In the genomic region with DNA sequence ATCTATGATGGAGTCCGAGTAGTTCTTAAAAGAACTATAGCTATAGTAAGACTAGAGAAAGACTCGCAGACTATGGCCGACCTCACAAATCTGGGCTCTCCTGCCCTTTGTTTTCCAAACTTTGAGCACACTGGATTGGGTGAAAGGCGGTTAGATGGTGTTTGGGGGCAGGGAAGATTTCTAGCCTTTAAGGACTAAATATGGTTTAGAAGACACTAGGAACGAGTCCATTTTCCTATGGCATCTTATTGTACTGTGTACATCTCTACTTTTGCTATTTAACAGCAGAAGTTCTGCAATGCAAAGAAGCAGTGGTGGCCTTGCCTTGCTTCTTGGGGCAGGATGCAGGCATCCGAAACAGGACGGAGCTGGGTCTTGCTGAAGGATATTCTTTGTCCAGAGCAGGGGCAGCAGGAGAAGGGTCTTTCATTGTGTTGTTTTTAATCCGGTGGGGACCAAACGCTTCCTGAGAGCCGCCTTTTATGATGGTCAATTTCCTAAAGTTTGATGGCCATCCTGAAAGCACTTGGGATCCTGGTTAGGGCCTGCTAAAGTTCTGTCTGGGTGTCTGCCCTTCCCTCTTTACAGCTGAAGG, we compare ENCODE assay signal across 8 mouse cellular contexts. TPM values are rescaled to one million over a fixed set of nuclear protein-coding genes. Genes with fewer than 3 reads are reported as not detected.
DNase-seq lines count a peak whose midpoint lies in the region; ATAC-seq and TF ChIP-seq lines count a peak whose summit lies in the region.
"Had no signal": no experiment of that assay in that cellular context is flagged by ENCODE, and none has a peak within 500 bp of the region (broad histone marks: within the 10 kb centered on the region; RNA-seq: fewer than 3 reads in every experiment).

No protein-coding gene starts in this region.

- no peak for ATAC-seq in lung, embryonic 14.5 days (ENCODE audit: insufficient read depth)
- no peak for ATAC-seq in forebrain, embryonic 13.5 days
- ATAC-seq in limb, embryonic 14.5 days (ENCODE audit: low FRiP score, low read depth), result no peak
- no peak for ATAC-seq in stomach, embryonic 15.5 days (ENCODE audit: insufficient read depth, low FRiP score, low read depth)

- H3K4me1 ChIP-seq in lung, embryonic 14.5 days (ENCODE audit: insufficient read depth), result peaks cover 17% of the 10 kb centered on the region; the same call in 1 of the 2 replicates
- peaks cover 50% of the 10 kb centered on the region for H3K4me1 ChIP-seq in forebrain, embryonic 13.5 days
- peaks cover 41% of the 10 kb centered on the region for H3K4me1 ChIP-seq in limb, embryonic 14.5 days (ENCODE audit: control insufficient read depth, insufficient read depth, low read length)
- H3K4me1 ChIP-seq in stomach, embryonic 15.5 days, result peaks cover 45% of the 10 kb centered on the region

- no peak for TF ChIP-seq POLR2A in limb, embryonic 14.5 days (IDR thresholded peaks at IDR 0.05; ENCODE audit: borderline replicate concordance, extremely low read depth, insufficient read depth, insufficient read length)

- H3K27ac ChIP-seq in lung, embryonic 14.5 days (ENCODE audit: low read depth), result peak overlapping the region; percentile 33; the same call in 1 of the 2 replicates
- no peak overlapping the region for H3K27ac ChIP-seq in forebrain, embryonic 13.5 days
- H3K27ac ChIP-seq in limb, embryonic 14.5 days (replicated peaks; ENCODE audit: low read depth, low read length), result peak overlapping the region; percentile 73
- H3K27ac ChIP-seq in stomach, embryonic 15.5 days, result no peak overlapping the region

- 9% methylated on average over 10 of the region's 10 CpGs for WGBS in lung, embryonic 14.5 days
- WGBS in forebrain, embryonic 13.5 days, result 2% methylated on average over 10 of the region's 10 CpGs
- WGBS in limb, embryonic 14.5 days, result 5% methylated on average over 10 of the region's 10 CpGs
- WGBS in stomach, embryonic 15.5 days, result 17% methylated on average over 10 of the region's 10 CpGs

- peak overlapping the region; percentile 90 for H3K4me2 ChIP-seq in lung, embryonic 14.5 days
- peak overlapping the region; percentile 96 for H3K4me2 ChIP-seq in forebrain, embryonic 13.5 days
- H3K4me2 ChIP-seq in limb, embryonic 14.5 days (replicated peaks; ENCODE audit: low read depth, low read length, severe bottlenecking), result peak overlapping the region; percentile 86
- H3K4me2 ChIP-seq in stomach, embryonic 15.5 days, result peak overlapping the region; percentile 95

- peak; percentile 40 for DNase-seq in lung, embryonic 14.5 days
- no peak for DNase-seq in lung, adult 18-20 months
- no peak for DNase-seq in limb, embryonic 14.5 days (ENCODE audit: low spot score)
- no peak for DNase-seq in cerebellum, adult 8-10 months
- no peak for DNase-seq in cerebellum, adult 18-20 months
- DNase-seq: gastrocnemius, postnatal 36 days had no signal

- H3K4me3 ChIP-seq in lung, embryonic 14.5 days (ENCODE audit: low read depth, low read length), result peak overlapping the region; percentile 91
- peak overlapping the region; percentile 88 for H3K4me3 ChIP-seq in forebrain, embryonic 13.5 days
- peak overlapping the region; percentile 82 for H3K4me3 ChIP-seq in limb, embryonic 14.5 days (replicated peaks; ENCODE audit: low read length)
- peak overlapping the region; percentile 73 for H3K4me3 ChIP-seq in stomach, embryonic 15.5 days (replicated peaks)

- TF ChIP-seq CTCF in lung, embryonic 14.5 days (IDR thresholded peaks at IDR 0.05; ENCODE audit: low read depth), result no peak

- H3K9me3 ChIP-seq in lung, embryonic 14.5 days (ENCODE audit: low read depth, low read length), result no peaks in the 10 kb centered on the region
- no peaks in the 10 kb centered on the region for H3K9me3 ChIP-seq in forebrain, embryonic 13.5 days (replicated peaks)
- no peaks in the 10 kb centered on the region for H3K9me3 ChIP-seq in limb, embryonic 14.5 days (ENCODE audit: control insufficient read depth, low read length)
- H3K9me3 ChIP-seq in stomach, embryonic 15.5 days, result no peaks in the 10 kb centered on the region

- H3K36me3 ChIP-seq in lung, embryonic 14.5 days (ENCODE audit: insufficient read depth), result no peaks in the 10 kb centered on the region
- H3K36me3 ChIP-seq in forebrain, embryonic 13.5 days (ENCODE audit: poor library complexity, severe bottlenecking), result no peaks in the 10 kb centered on the region
- no peaks in the 10 kb centered on the region for H3K36me3 ChIP-seq in limb, embryonic 14.5 days (ENCODE audit: control insufficient read depth, insufficient read depth, low read length)
- no peaks in the 10 kb centered on the region for H3K36me3 ChIP-seq in stomach, embryonic 15.5 days

- peak overlapping the region; percentile 94 for H3K9ac ChIP-seq in lung, embryonic 14.5 days
- peak overlapping the region; percentile 96 for H3K9ac ChIP-seq in forebrain, embryonic 13.5 days
- H3K9ac ChIP-seq in limb, embryonic 14.5 days (ENCODE audit: low read depth, low read length, severe bottlenecking), result peak overlapping the region; percentile 99
- H3K9ac ChIP-seq in stomach, embryonic 15.5 days, result peak overlapping the region; percentile 17; the same call in 1 of the 2 replicates

- H3K27me3 ChIP-seq in lung, embryonic 14.5 days (ENCODE audit: insufficient read depth, low read length), result no peaks in the 10 kb centered on the region
- no peaks in the 10 kb centered on the region for H3K27me3 ChIP-seq in forebrain, embryonic 13.5 days
- no peaks in the 10 kb centered on the region for H3K27me3 ChIP-seq in limb, embryonic 14.5 days (ENCODE audit: control insufficient read depth, insufficient read depth, low read length)
- H3K27me3 ChIP-seq in stomach, embryonic 15.5 days (replicated peaks), result no peaks in the 10 kb centered on the region

RNA-seq across cellular contexts. Expression of gene Igf1r, which starts 2.1 kb away (rescaled TPM):
- polyA plus RNA-seq in lung, embryonic 14.5 days (2014; fragmentation: Nextera tagmentation; extraction: Ambion mirVana), result 19.6 and 19.7 TPM in 2 replicates
- 24.8 and 25.2 TPM in 2 replicates for polyA plus RNA-seq in forebrain, embryonic 13.5 days (2015; fragmentation: Nextera tagmentation; extraction: Ambion mirVana)
- 34.6 and 41.1 TPM in 2 replicates for polyA plus RNA-seq in limb, embryonic 14.5 days (2012; rRNA removed)
- 22.5 and 26.9 TPM in 2 replicates for polyA plus RNA-seq in limb, embryonic 14.5 days (2014; fragmentation: Nextera tagmentation; extraction: Ambion mirVana)
- polyA plus RNA-seq in stomach, embryonic 15.5 days (2015; fragmentation: Nextera tagmentation; extraction: Ambion mirVana), result 16.1 and 17.3 TPM in 2 replicates

Comparison
In these comparisons a context has a peak if more than half of its experiments do, and no peak if none do; other contexts are left out.
1. H3K27ac ChIP-seq: peak in lung, embryonic 14.5 days (single experiment) and limb, embryonic 14.5 days (single experiment); none in forebrain, embryonic 13.5 days (single experiment) and stomach, embryonic 15.5 days (single experiment).
2. H3K9ac ChIP-seq: peak in every context shown above with its lines; median percentile 99 in limb, embryonic 14.5 days; 96 in forebrain, embryonic 13.5 days; 94 in lung, embryonic 14.5 days; 17 in stomach, embryonic 15.5 days.
3. Peak in every context shown above with its lines, with median percentiles within 50 percentile points of each other: H3K4me2 ChIP-seq and H3K4me3 ChIP-seq.